Mouse (Mus musculus) heart, embryonic 14.5 days (tissue): ENCODE measurements around the gene Olfr620. TPM values are rescaled to one million over a fixed set of nuclear protein-coding genes. Genes with fewer than 3 reads are reported as not detected.

ENCODE experiments used
- ATAC-seq: fragments of 200-750 bp; cut with Nextera tagmentation; 2 replicates; pipeline ENCODE4 v1.8.0; 2017; ENCODE audit warnings: low read depth, moderate TSS enrichment; ENCODE audit not compliant: insufficient number of reproducible peaks, insufficient read depth, low FRiP score
- H3K27ac ChIP-seq, 2 experiments: fragments of 200-500 bp in 1 of 2; fragments of 300-500 bp in 1 of 2; sonication (generic) in 1 of 2; replicated peaks in 1 of 2; 2 replicates each; pipeline ENCODE4 v1.5.1; 2012 to 2014; ENCODE audit warnings: low read depth in 2 of 2, low read length in 2 of 2, control low read depth in 1 of 2, mild to moderate bottlenecking in 1 of 2, mixed read lengths in 1 of 2; ENCODE audit not compliant: control insufficient read depth in 1 of 2, insufficient read depth in 1 of 2
- H3K27me3 ChIP-seq: fragments of 300-500 bp; sonication (generic); 2 replicates; pipeline ENCODE4 v1.6.1; 2014; ENCODE audit warnings: mild to moderate bottlenecking, low read length, control low read depth; ENCODE audit not compliant: control insufficient read depth, insufficient read depth
- H3K36me3 ChIP-seq: fragments of 300-500 bp; sonication (generic); 2 replicates; pipeline ENCODE4 v1.6.1; 2014; ENCODE audit warnings: mild to moderate bottlenecking, control low read depth, low read length, mixed read lengths; ENCODE audit not compliant: control insufficient read depth, insufficient read depth
- H3K4me1 ChIP-seq, 2 experiments: fragments of 200-500 bp in 1 of 2; fragments of 300-500 bp in 1 of 2; sonication (generic) in 1 of 2; 2 replicates each; pipeline ENCODE4 v1.6.1; 2012 to 2014; ENCODE audit warnings: low read length in 2 of 2, control low read depth in 1 of 2, mixed read lengths in 1 of 2; ENCODE audit not compliant: control insufficient read depth in 2 of 2, insufficient read depth in 2 of 2
- H3K4me2 ChIP-seq: fragments of 300-500 bp; sonication (generic); 2 replicates; pipeline ENCODE4 v1.6.1; 2014; ENCODE audit warnings: mild to moderate bottlenecking, low read length
- H3K4me3 ChIP-seq, 2 experiments: fragments of 200-500 bp in 1 of 2; fragments of 300-500 bp in 1 of 2; sonication (generic) in 1 of 2; 2 replicates each; pipeline ENCODE4 v1.5.1; 2012 to 2014; ENCODE audit warnings: low read length in 2 of 2, mild to moderate bottlenecking in 2 of 2, control low read depth in 1 of 2, low read depth in 1 of 2, moderate library complexity in 1 of 2; ENCODE audit not compliant: control insufficient read depth in 1 of 2, insufficient read depth in 1 of 2
- H3K9ac ChIP-seq: fragments of 300-500 bp; sonication (generic); 2 replicates; pipeline ENCODE4 v1.6.1; 2014; ENCODE audit warnings: mild to moderate bottlenecking, low read length
- H3K9me3 ChIP-seq: fragments of 300-500 bp; sonication (generic); 2 replicates; pipeline ENCODE4 v1.6.1; 2016; ENCODE audit warnings: low read length, control low read depth; ENCODE audit not compliant: control insufficient read depth
- WGBS: fragments of 180-500 bp; shearing (Covaris S2); extraction: QIAGEN DNeasy Blood & Tissue Kit; methylation state at CpG from one replicate; pipeline ENCODE4 v1.1.7; 2014; 5-methylcytosine and 5-hydroxymethylcytosine counted together
- polyA plus RNA-seq: library from polyadenylated mRNA; unstranded; fragments of >200 nt; fragmentation: Nextera tagmentation; extraction: Ambion mirVana; gene quantifications from 2 replicates; pipeline ENCODE4 v1.2.1, GENCODE M21; 2014

Olfr620 gene
- not detected in 2 replicates for polyA plus RNA-seq

DNA sequence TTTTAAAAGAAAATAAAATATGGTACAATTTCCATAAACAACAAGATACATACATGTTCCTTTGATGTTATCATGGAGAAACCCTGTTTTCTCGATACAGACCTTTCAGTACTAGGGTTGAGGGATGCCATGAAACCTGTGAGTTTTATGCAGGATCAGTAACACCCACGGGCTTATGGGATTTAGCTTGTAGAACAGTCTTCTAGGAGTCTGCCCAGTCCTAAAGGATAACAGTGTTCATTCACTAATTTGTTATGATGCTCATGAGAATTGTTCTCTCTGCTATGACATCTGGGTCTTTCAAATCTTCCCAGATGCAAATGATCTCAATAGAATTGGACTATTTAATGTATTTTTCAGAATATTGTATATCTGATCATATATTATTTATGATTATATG, at the start of gene Olfr620:
Gene Olfr620 (minus strand): TSS at position 101 of the 400 bp plus-strand sequence.
- Histone ChIP-seq H3K4me3 (no peak within 1 kb of the TSS), H3K4me1 (no peaks in the 10 kb centered on the region), H3K9me3 (no peaks in the 10 kb centered on the region), H3K27me3 (no peaks in the 10 kb centered on the region), H3K27ac (no peak within 1 kb of the TSS), H3K36me3 (no peaks in the 10 kb centered on the region), H3K4me2 (no peak within 1 kb of the TSS), H3K9ac (no peak within 1 kb of the TSS)
- 69% methylated on average over 2 of the region's 2 CpGs for WGBS
- no peak for ATAC-seq

DNA sequence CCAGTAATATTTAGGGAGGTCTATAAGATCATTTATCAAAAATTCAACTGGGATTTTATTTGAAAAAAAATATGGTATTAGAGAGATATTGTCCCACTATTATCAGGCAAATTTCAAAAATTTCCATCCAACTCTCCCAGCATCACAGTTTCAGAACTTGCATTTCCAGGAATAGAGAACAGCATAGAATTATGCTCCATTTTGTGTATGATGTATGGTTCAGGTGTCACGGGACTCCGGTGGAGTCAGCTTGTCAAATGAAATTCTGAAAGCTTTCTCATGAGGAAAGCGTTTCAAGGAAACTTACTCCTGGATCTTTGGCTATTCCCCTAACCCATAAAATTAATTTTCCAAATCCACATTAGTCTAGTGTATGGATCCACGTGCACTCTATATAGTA, 31.7 kb upstream of the Olfr620 start:
- Histone ChIP-seq H3K27ac (no peak overlapping the region), H3K4me1 (no peaks in the 10 kb centered on the region), H3K4me3 (no peak overlapping the region), H3K9me3 (no peaks in the 10 kb centered on the region), H3K9ac (no peak overlapping the region), H3K36me3 (no peaks in the 10 kb centered on the region), H3K27me3 (no peaks in the 10 kb centered on the region), H3K4me2 (no peak overlapping the region)
- 81% methylated on average over 4 of the region's 4 CpGs for WGBS
- ATAC-seq: no peak

DNA sequence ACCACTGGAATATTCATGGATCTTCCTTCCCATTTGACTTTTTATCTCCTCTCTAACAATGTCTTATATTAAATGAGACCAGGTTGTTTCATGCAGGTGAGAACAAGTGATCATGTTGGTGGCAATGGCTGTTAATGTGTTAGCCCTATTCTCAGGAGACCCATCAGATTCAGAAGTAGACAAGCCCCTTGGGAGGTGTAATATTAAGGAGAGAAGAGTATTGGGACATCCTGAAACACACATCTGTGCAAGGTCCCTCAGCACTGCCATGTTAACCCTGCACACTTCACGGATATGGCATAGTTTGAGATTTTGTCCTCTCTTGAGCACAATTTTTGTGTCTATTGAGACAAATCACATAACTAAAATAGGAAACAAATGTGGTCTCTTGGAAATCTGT, 30.3 kb upstream of the Olfr620 start, which contains the start of gene Olfr622:
Gene Olfr622 (minus strand): TSS at position 101 of the 400 bp plus-strand sequence.
- no peak within 1 kb of the TSS for H3K27ac ChIP-seq
- no peaks in the 10 kb centered on the region for H3K4me1 ChIP-seq
- H3K4me3 ChIP-seq: no peak within 1 kb of the TSS
- WGBS: 71% methylated on average over 1 of the region's 1 CpGs
- H3K4me2 ChIP-seq: no peak within 1 kb of the TSS
- ATAC-seq: no peak
- H3K9me3 ChIP-seq: no peaks in the 10 kb centered on the region
- H3K27me3 ChIP-seq: no peaks in the 10 kb centered on the region
- H3K36me3 ChIP-seq: no peaks in the 10 kb centered on the region
- H3K9ac ChIP-seq: no peak within 1 kb of the TSS

DNA sequence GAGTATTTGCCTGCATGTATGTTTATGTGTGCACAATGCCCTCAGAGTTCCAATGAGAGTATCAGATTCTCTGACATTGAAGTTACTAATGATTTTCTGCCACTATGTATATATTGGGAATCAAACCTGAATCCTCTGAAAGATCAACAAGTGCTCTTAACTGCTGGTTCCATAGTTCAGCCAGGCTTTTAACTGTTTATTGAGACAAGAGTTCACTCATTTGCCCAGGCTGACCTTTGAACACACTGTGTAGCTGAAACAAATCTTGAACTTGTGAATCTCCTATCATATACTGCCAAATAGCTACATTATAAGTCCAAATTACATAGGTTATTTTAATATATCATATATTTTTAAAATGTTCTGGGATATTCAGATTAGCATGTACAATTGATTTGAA, 24.5 kb upstream of the Olfr620 start:
- Histone ChIP-seq H3K4me1 (no peaks in the 10 kb centered on the region), H3K4me3 (no peak overlapping the region), H3K4me2 (no peak overlapping the region), H3K27me3 (no peaks in the 10 kb centered on the region), H3K9me3 (no peaks in the 10 kb centered on the region), H3K36me3 (no peaks in the 10 kb centered on the region), H3K9ac (no peak overlapping the region), H3K27ac (no peak overlapping the region)
- no peak for ATAC-seq

DNA sequence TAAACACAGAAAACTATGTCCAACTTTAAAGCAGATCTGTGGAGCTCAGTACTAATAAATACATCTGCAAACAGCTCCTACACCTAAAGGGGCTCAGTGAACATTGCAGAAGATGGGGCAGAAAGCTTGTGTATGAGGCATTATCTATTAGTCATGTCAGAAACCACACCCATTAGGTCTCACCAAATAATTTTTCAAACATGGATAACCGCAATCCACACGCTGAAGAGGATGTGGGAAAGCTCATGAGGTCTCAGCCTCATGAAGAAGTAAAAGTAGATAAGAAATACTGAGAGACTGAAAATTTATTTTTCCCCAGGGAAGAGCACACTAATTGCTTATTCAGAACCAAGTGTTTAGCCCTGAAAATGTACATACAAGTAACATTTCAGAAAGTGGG, 4.9 kb downstream of the Olfr620 start:
- WGBS: 69% methylated on average over 2 of the region's 2 CpGs
- no peak overlapping the region for H3K9ac ChIP-seq
- H3K9me3 ChIP-seq: no peaks in the 10 kb centered on the region
- H3K27me3 ChIP-seq: no peaks in the 10 kb centered on the region
- no peak for ATAC-seq
- H3K4me2 ChIP-seq: no peak overlapping the region
- H3K36me3 ChIP-seq: no peaks in the 10 kb centered on the region
- no peak overlapping the region for H3K27ac ChIP-seq
- no peaks in the 10 kb centered on the region for H3K4me1 ChIP-seq
- H3K4me3 ChIP-seq: no peak overlapping the region

DNA sequence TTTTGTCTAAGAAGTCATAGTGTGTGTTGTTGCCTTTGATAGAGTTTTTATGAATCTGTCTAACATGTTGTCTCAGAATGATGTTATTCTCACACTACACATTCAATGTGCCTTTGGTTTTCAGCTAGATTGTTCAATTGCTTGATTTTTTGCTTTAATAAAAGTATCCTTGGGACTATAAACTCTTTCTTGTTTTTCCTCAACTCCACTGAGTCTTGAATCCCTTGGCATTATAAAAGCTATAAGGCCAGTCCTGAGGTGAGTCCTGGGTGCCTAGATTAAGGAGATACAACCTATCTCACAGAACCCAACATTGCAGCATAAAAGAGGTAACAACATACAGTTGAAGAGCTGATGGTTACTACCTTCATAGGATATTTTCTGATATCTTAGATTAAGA, 12.1 kb downstream of the Olfr620 start, which contains the start of gene Olfr619:
Gene Olfr619 (plus strand): TSS at position 301 of the 400 bp plus-strand sequence.
- H3K9ac ChIP-seq: no peak within 1 kb of the TSS
- no peak within 1 kb of the TSS for H3K27ac ChIP-seq
- ATAC-seq: no peak
- H3K4me2 ChIP-seq: no peak within 1 kb of the TSS
- H3K4me1 ChIP-seq: no peaks in the 10 kb centered on the region
- H3K27me3 ChIP-seq: no peaks in the 10 kb centered on the region
- H3K4me3 ChIP-seq: no peak within 1 kb of the TSS
- no peaks in the 10 kb centered on the region for H3K36me3 ChIP-seq
- H3K9me3 ChIP-seq: no peaks in the 10 kb centered on the region

DNA sequence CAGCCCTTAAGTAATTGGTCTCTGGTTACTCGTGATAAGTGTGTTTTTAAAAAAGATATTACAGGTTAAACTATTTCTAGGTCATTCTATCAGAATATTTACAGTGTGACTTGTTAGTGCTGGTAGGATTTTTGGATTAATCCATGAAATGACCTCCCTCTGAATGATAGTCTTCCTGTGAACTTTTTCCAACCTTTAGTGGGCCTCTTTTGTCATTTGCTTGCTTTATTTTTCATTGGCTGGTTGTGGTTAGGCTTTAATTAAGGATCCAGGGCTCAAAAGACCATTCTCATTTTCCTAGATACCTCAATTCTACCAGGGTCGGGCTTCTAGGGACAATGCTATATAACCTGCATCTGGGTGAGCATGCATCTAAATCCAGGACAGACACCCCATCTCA, 22.5 kb downstream of the Olfr620 start, which contains the start of gene Olfr618:
Gene Olfr618 (plus strand): TSS at position 301 of the 400 bp plus-strand sequence.
- Histone ChIP-seq H3K27ac (no peak within 1 kb of the TSS), H3K36me3 (no peaks in the 10 kb centered on the region), H3K4me1 (no peaks in the 10 kb centered on the region), H3K27me3 (no peaks in the 10 kb centered on the region), H3K9ac (no peak within 1 kb of the TSS), H3K4me3 (no peak within 1 kb of the TSS), H3K9me3 (no peaks in the 10 kb centered on the region), H3K4me2 (no peak within 1 kb of the TSS)
- WGBS: 43% methylated on average over 2 of the region's 2 CpGs
- ATAC-seq: no peak

DNA sequence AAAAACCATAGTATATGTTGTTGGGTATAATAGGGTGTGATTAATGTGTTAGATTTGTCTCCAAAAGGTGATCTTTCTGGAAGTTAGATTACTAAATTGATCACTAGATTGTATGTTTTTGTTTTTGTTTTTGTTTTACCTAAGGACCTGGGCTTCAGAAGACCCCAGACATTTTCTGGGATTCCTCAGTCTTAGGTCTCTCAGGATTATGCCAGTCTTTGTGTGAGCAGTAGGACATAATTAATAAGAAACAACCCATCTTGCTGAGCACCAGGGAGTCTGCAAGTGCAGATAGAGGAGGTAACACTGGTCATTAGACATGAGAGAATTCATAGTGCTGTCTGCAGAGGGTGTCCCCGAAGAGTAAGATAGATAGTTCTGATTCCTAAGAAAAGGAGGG, 39.6 kb downstream of the Olfr620 start, which contains the start of gene Olfr617:
Gene Olfr617 (plus strand): TSS at position 301 of the 400 bp plus-strand sequence.
- WGBS: 82% methylated on average over 1 of the region's 1 CpGs
- H3K27ac ChIP-seq: no peak within 1 kb of the TSS
- H3K4me1 ChIP-seq: no peaks in the 10 kb centered on the region
- no peak within 1 kb of the TSS for H3K4me2 ChIP-seq
- no peaks in the 10 kb centered on the region for H3K36me3 ChIP-seq
- H3K9me3 ChIP-seq: no peaks in the 10 kb centered on the region
- no peak for ATAC-seq
- H3K9ac ChIP-seq: no peak within 1 kb of the TSS
- H3K27me3 ChIP-seq: no peaks in the 10 kb centered on the region
- H3K4me3 ChIP-seq: no peak within 1 kb of the TSS
